Mouse (Mus musculus) lung, embryonic 16.5 days (tissue): ENCODE data around the gene Dxo. TPM values are rescaled to one million over a fixed set of nuclear protein-coding genes. Genes with fewer than 3 reads are reported as not detected.
"Not testable (repeated sequence)": the region's sequence is repeated elsewhere in the genome, so short reads cannot be mapped to it uniquely, and the experiment has no call there.

ENCODE experiments used
- ATAC-seq: fragments of 200-750 bp; cut with Nextera tagmentation; 2 replicates; pipeline ENCODE4 v1.8.0; 2017; ENCODE audit warnings: low read depth, mild to moderate bottlenecking, moderate library complexity
- H3K27ac ChIP-seq: fragments of 300-500 bp; sonication (generic); 2 replicates; pipeline ENCODE4 v1.5.1; 2014; ENCODE audit warnings: mild to moderate bottlenecking, control low read depth, low read length
- H3K27me3 ChIP-seq: fragments of 300-500 bp; sonication (generic); 2 replicates; pipeline ENCODE4 v1.6.1; 2014; ENCODE audit warnings: low read depth, low read length, mixed read lengths; ENCODE audit not compliant: control insufficient read depth, insufficient read depth
- H3K36me3 ChIP-seq: fragments of 300-500 bp; sonication (generic); 2 replicates; pipeline ENCODE4 v1.6.1; 2014; ENCODE audit warnings: low read length; ENCODE audit not compliant: control insufficient read depth, insufficient read depth
- H3K4me1 ChIP-seq: fragments of 300-500 bp; sonication (generic); replicated peaks from 2 replicates; pipeline ENCODE4 v1.6.1; 2014; ENCODE audit warnings: low read length, mixed read lengths; ENCODE audit not compliant: control insufficient read depth, insufficient read depth
- H3K4me2 ChIP-seq: fragments of 300-500 bp; sonication (generic); 2 replicates; pipeline ENCODE4 v1.6.1; 2014; ENCODE audit warnings: low read depth, low read length, control low read depth
- H3K4me3 ChIP-seq: fragments of 300-500 bp; sonication (generic); 2 replicates; pipeline ENCODE4 v1.5.1; 2014; ENCODE audit warnings: mild to moderate bottlenecking, low read length, control low read depth
- H3K9ac ChIP-seq: fragments of 300-500 bp; sonication (generic); 2 replicates; pipeline ENCODE4 v1.6.1; 2014; ENCODE audit warnings: low read length, control low read depth
- H3K9me3 ChIP-seq: fragments of 300-500 bp; sonication (generic); 2 replicates; pipeline ENCODE4 v1.6.1; 2016; ENCODE audit warnings: low read length; ENCODE audit not compliant: control insufficient read depth
- WGBS: fragments of 180-500 bp; shearing (Covaris S2); extraction: QIAGEN DNeasy Blood & Tissue Kit; methylation state at CpG from one replicate; pipeline ENCODE4 v1.1.7; 2014; 5-methylcytosine and 5-hydroxymethylcytosine counted together
- polyA plus RNA-seq: library from polyadenylated mRNA; unstranded; fragments of >200 nt; fragmentation: Nextera tagmentation; extraction: Ambion mirVana; gene quantifications from 2 replicates; pipeline ENCODE4 v1.2.1, GENCODE M21; 2015

Dxo gene
- polyA plus RNA-seq, 1 experiment from 2014 or later = 65.0 TPM

- not testable (repeated sequence) for H3K4me3 ChIP-seq, H3K4me1 ChIP-seq, H3K9me3 ChIP-seq, H3K27ac ChIP-seq, H3K36me3 ChIP-seq, H3K4me2 ChIP-seq, H3K27me3 ChIP-seq, H3K9ac ChIP-seq, ATAC-seq
- WGBS = 91% methylated on average over 9 of the region's 9 CpGs
Observed at GRCm38 (mm10) chr17:34802756-34803155, 34.1 kb upstream of the Dxo start.

DNA sequence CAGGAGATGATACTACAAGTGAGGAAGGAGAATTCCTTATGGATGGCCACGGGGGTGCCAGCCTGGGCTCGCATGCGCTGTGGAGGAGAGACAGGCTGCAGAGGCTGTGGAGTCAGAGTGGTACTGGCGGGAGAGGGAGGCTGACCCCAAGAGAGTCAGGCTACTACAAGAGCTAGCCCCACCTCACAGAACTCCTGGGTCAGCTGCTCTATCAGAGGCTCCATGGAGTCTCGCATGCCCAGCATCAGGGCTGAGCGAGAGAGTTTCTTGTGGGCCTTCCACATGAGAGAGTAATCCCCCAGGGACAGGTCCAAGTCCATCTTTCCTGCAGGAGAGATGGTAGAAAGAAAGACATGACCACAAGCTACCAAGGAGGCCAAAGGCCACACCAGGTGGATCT, 33.5 kb upstream of the Dxo start:
- WGBS = 90% methylated on average over 6 of the region's 6 CpGs
- H3K27ac ChIP-seq, H3K9ac ChIP-seq, H3K27me3 ChIP-seq, H3K9me3 ChIP-seq, ATAC-seq, H3K4me3 ChIP-seq, H3K4me1 ChIP-seq, H3K4me2 ChIP-seq, H3K36me3 ChIP-seq: not testable (repeated sequence)

DNA sequence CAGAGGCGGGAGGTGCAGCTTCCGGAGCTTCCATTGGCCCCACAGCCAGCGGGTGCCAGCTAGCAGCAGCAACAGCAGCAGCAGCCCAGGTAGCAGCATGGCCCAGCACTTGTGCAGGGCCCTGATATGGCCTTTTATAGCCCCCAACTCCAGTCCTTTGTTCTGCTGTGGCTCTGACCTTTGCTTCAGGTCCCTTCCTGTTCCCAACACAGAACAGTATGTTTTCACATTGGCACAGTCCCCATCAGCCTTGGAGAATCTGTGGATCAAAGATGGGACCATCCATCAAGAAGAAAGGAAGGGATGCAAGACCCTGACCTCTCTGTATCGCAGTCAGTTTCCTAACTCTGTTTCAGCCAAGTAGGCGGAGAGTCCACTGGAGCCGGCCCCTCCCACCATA, 32.5 kb upstream of the Dxo start, which contains the start of gene Cyp21a1:
TSS of gene Cyp21a1 (minus strand) at position 261 of the 400 bp plus-strand sequence.
- not testable (repeated sequence) for ATAC-seq, H3K27ac ChIP-seq, H3K9ac ChIP-seq, H3K27me3 ChIP-seq, H3K4me1 ChIP-seq, H3K36me3 ChIP-seq, H3K4me2 ChIP-seq, H3K4me3 ChIP-seq, H3K9me3 ChIP-seq
- 77% methylated on average over 4 of the region's 6 CpGs for WGBS

DNA sequence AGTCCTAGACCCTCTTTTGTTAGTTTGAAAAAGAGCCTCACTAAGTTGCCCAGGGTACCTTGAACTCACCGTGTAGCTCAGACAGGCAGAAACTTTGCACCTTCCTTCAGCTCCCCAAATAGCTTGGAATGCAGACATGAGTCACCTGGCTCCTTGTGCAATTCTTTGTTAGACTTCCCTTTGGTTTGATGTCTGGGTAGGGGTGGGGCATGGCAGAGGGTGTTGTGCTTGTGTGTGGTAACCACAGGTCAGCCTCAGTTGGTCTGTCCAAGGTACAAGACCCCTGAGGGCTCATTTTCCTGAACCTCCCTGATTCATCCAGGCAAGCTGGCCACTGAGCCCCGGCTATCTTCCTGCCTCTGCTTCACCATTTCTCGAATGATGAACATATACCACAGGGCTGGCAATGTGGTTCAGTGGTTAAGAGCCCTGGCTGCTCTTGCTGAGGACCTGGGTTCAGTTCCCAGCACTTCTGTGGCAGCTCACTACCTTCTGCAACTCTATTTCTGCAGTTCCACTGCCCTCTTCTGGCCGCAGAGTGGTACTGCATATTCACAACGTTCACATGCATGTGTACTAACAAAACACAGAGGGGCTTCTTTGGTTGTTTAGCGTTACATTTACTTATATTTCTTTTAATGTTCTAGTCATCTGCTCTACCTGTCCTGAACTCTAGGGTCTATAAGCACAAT, 31.8 kb upstream of the Dxo start:
- no peak for ATAC-seq
- Histone ChIP-seq H3K4me2 (no peak overlapping the region), H3K9me3 (peaks cover 5% of the 10 kb centered on the region), H3K36me3 (no peaks in the 10 kb centered on the region), H3K4me3 (no peak overlapping the region), H3K9ac (no peak overlapping the region), H3K27ac (no peak overlapping the region), H3K4me1 (no peaks in the 10 kb centered on the region), H3K27me3 (no peaks in the 10 kb centered on the region)
- 72% methylated on average over 6 of the region's 6 CpGs for WGBS

DNA sequence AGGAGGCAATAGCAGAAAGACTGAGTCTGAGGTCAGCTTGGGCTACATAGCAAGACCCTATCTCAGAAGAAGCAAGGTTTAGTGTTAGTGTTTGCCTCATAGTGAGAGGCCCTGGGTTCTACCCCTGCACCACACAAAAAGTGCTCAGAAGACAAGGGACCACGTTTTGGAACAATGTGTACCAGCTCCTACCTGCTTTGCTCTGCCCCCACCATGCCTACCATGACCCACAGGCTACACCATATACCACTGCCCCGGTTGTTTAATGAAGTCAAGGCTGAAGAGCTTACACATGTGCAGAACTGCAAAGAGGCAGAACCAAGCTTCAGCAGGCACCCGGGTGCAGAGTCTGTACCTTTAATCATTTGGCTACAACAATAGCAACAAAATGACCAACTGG, 29.6 kb upstream of the Dxo start:
- Histone ChIP-seq H3K4me3 (no peak overlapping the region), H3K4me2 (no peak overlapping the region), H3K9ac (no peak overlapping the region), H3K36me3 (no peaks in the 10 kb centered on the region), H3K27ac (no peak overlapping the region), H3K9me3 (peaks cover 5% of the 10 kb centered on the region), H3K27me3 (no peaks in the 10 kb centered on the region), H3K4me1 (no peaks in the 10 kb centered on the region)
- ATAC-seq = no peak
- 58% methylated on average over 3 of the region's 3 CpGs for WGBS

- peaks cover 5% of the 10 kb centered on the region for H3K9me3 ChIP-seq
- no peak for ATAC-seq
- no peak overlapping the region for H3K4me3 ChIP-seq
- H3K27ac ChIP-seq = no peak overlapping the region
- no peaks in the 10 kb centered on the region for H3K36me3 ChIP-seq
- 65% methylated on average over 6 of the region's 6 CpGs for WGBS
- no peaks in the 10 kb centered on the region for H3K27me3 ChIP-seq
- H3K9ac ChIP-seq = no peak overlapping the region
- no peaks in the 10 kb centered on the region for H3K4me1 ChIP-seq
- H3K4me2 ChIP-seq = no peak overlapping the region
Observed at GRCm38 (mm10) chr17:34808599-34809205, 28.1 kb upstream of the Dxo start.

DNA sequence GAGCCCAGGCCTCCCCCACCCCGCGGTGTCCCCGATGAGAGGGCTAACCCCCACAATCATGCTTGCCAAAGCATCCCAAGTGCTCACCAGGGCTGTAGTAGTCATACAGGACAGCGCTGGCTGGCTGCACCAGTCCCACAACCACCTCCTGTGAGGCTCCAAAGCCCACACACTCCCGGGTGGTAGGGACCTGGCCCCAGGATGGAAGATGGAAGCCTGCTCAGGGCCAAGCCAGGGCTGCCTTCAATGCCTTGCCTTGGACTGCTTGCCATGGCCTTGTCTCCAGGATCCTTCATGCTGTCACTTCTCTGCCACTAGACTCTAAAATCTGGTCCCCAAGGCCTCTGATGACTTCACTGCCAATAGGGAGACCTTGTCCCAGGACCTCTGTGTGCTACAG, 26.4 kb upstream of the Dxo start:
- H3K9ac ChIP-seq, H3K27me3 ChIP-seq, H3K4me2 ChIP-seq, H3K4me1 ChIP-seq, H3K9me3 ChIP-seq, H3K36me3 ChIP-seq, ATAC-seq, H3K4me3 ChIP-seq, H3K27ac ChIP-seq: not testable (repeated sequence)
- 86% methylated on average over 5 of the region's 5 CpGs for WGBS

DNA sequence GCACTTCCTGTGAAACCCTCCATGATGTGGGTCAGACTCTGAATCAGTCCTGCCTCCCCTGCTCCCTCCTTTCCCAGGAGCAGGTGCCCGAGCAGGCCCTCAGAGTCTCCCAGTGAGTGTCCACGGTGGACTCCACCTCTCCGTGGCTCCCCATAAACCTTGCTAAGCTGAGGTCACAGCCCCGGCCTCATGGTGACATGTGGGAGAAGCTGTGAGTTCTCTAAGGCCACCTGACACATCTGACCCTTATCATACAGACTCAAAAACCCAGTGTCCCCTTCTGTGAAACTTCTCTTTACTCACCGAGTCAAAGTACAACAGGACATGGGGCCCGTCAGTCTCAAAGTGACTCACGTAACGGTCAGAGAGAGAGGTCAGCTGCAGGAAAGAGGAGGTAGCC, 26.0 kb upstream of the Dxo start:
- WGBS = 66% methylated on average over 7 of the region's 8 CpGs
- H3K4me2 ChIP-seq, ATAC-seq, H3K9me3 ChIP-seq, H3K27me3 ChIP-seq, H3K36me3 ChIP-seq, H3K4me3 ChIP-seq, H3K27ac ChIP-seq, H3K4me1 ChIP-seq, H3K9ac ChIP-seq: not testable (repeated sequence)

- Histone ChIP-seq H3K9ac (no peak overlapping the region), H3K4me2 (no peak overlapping the region), H3K36me3 (no peaks in the 10 kb centered on the region), H3K27me3 (no peaks in the 10 kb centered on the region), H3K4me3 (no peak overlapping the region), H3K27ac (no peak overlapping the region), H3K4me1 (no peaks in the 10 kb centered on the region), H3K9me3 (no peaks in the 10 kb centered on the region)
- 66% methylated on average over 15 of the region's 15 CpGs for WGBS
- no peak for ATAC-seq
Observed at GRCm38 (mm10) chr17:34811275-34811674, 25.5 kb upstream of the Dxo start.
